Mouse (Mus musculus) midbrain, embryonic 10.5 days (tissue): ENCODE results near the gene Zfp367. TPM values are rescaled to one million over a fixed set of nuclear protein-coding genes. Genes with fewer than 3 reads are reported as not detected.

Experiments used
- polyA plus RNA-seq: library from polyadenylated mRNA; unstranded; fragments of >200 nt; fragmentation: Nextera tagmentation; extraction: Ambion mirVana; gene quantifications from 2 replicates; pipeline ENCODE4 v1.2.1, GENCODE M21; 2016

The Zfp367 gene
- polyA plus RNA-seq, 1 experiment from 2014 or later, result 18.9 TPM

Other genes starting within 250 kb of the Zfp367 start
- gene Hsd17b3, start 64.0 kb downstream of the Zfp367 start, polyA plus RNA-seq, result 0.36 TPM in 1 of 2 replicates, not detected in the other
- 3.4 and 3.7 TPM in 2 replicates for gene Slc35d2, start 23.8 kb downstream of the Zfp367 start, polyA plus RNA-seq
- gene Habp4, start 8.6 kb upstream of the Zfp367 start, polyA plus RNA-seq, result 19.0 and 21.7 TPM in 2 replicates
- 9.5 and 12.6 TPM in 2 replicates for gene Cdc14b, start 122.1 kb upstream of the Zfp367 start, polyA plus RNA-seq
- gene Aaed1, start 159.5 kb upstream of the Zfp367 start, polyA plus RNA-seq, result 22.9 and 25.3 TPM in 2 replicates
- gene Ctsl, start 217.7 kb upstream of the Zfp367 start, polyA plus RNA-seq, result 143 and 159 TPM in 2 replicates